Mouse (Mus musculus) CH12F3 (cell line): Measurements from ENCODE around the gene Dpf3.

Experiments used
- in situ Hi-C: fragments of 300-500 bp; cut with MboI; formaldehyde crosslinking; loops from 2 replicates; pipeline ENCODE4 v1.14.3; 2020; ENCODE audit warnings: low sequenced_read_pairs

Gene Dpf3

DNA sequence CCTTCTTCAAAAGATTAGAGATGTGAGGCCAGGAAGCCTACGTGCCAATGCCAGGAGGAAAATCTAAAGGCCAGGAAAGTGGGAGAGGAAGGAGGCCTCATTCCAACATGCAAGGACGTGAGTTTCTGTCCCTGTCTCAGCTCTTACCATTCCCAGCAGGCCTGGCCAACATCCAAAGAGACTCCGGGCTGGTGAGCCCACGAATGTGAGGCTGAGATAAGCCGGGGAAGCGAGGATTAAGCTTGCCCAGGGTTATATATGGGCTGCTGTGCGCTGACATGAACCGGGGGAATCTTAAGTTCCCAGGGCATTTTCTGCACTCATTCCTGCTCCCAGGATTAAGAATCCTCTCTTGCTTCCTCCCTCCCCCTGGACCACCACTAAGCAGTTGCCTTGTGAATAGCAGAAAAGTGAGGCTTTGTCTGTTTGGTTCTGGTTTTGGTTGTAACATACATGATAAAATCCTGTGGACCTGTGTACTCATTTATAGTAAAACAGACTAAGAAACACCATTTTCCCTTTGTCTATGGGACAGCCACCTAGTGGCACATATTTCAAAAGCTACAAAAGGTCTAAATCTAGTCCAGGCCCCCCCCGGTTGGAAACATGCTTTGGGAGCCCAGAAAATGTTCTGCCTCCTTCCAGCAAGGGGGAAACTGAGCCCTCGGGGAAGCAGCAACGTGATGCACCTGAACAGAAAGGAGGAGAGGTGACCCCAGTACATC lies 62.6 kb downstream of the Dpf3 start:
- in situ Hi-C loops = no loop called here

DNA sequence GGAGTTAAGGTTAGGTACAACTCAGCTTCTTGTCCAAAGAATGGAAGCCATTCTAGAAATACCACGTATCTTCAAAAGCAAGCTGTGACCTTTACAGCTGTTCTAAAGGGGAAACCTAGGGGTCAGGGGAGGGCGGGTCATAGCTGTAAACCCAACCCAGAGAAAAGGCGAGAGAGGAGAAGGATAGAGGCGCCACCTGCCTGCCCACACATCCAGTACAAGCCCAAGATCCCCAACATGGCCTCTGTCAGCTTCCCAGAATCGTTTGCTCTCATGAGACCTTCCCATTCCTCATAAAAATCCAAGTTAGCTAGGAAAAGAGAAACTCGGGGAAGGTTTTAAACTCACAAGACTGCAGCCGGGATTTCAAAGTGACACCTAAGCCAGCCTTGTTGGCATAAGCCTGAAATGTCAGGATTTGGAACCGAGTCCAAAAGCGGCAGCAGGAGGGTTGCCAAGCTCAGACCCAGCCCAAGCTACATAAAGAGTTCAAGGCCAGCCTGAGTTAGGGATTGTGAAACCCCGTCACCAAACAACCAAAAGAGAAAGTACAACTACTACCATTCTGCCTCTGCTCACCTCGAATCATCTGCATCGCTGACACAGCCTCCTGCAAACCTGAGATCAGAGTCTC lies 63.3 kb downstream of the Dpf3 start:
- in situ Hi-C loops = no loop called here

DNA sequence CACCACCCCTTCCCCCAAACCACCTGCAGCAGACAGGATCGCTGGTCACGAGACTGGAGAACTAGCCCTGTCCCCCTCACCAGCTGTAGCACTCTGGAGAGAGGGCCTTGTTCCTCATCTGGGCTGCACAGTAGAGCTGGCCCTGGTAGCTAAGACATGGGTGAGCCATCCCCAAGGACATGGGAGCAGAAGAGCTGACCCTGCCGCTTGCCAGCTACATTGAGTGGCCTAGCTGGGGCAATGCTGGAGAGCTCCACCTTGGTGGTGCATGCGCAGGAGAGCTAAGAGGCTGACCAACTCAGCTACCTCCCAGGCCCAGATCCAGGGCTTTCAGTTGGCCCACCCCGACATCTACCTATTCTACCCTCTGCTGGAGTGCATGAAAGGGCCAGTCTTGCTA lies 67.2 kb downstream of the Dpf3 start:
- in situ Hi-C loops = no loop called here

DNA sequence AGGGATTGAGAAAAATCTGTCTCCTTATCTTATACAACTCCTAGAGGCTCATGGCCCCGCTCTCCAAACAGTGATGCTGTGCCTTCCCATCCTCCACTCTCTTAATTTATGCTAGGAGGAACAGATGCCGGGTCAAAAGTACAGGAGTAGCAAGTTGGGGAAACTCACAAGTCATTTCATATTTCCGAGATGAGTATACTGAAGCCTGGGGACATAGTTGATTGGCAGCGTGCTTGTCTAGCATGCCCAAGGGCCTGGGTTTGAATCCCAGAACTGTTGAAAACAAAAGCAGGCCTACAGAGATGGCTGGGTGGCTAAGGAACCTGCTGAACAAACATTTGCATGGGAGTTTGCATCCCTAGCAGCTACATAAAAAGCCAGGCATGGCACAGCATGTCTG lies 72.3 kb downstream of the Dpf3 start:
- in situ Hi-C loops = no loop called here

DNA sequence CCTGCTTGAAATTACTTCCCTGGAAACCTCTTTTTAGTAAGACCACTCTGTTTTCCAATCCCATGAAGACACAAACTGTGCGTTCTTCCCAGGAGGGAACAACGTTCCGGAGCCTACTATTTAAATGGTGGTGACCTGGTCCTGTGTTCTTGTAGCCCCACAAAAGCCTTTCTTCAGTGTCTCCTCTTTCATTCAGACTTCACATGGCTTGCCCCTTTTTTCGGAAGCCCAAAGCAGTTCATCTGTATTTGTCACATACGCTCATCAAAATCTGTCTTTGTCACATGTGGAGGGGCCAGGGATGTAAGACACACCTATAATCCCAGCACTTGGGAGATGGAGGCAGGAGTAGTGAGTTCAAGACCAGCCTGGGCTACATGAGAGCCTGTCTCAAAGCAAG lies 73.8 kb downstream of the Dpf3 start:
- in situ Hi-C loops = no loop called here

DNA sequence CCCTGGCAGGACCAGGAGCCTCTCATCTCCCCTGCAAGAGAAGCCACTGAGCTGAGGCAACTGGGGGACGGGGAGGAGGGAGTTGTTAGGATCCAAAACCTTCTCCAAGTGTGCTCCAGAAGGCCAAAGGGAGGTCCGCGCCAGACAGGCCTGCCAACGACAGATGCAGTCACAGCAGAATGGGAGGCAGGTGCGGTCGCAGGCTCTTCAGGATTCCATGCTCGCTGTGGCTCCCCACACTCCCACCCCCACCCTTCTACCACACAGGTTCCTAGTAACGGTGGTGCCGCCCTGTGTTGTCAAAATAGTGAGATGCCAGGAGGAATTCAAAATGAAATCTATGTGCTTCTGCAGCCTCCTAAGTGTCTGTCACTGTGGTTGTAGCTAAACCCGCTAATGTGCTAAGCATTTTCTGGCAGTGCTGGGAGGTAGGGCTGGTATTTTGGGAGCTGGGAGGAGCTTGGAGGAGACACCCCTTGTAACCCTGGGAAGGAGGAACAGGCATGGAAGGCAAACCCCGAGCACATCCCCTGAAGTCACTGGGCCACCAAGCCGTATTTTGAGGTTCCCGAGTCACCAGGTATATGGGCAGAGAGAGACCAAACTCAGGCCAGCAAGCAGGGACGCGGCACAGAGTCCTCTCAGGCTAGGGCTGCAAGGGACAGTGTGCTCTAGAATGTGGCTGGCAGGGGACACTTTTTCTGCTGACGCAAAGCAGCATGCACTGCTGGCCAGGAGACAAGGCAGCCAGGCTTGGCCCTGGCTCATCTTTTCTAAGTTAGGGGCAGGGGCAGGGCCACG lies 75.6 kb downstream of the Dpf3 start:
- in situ Hi-C loops = no loop called here

DNA sequence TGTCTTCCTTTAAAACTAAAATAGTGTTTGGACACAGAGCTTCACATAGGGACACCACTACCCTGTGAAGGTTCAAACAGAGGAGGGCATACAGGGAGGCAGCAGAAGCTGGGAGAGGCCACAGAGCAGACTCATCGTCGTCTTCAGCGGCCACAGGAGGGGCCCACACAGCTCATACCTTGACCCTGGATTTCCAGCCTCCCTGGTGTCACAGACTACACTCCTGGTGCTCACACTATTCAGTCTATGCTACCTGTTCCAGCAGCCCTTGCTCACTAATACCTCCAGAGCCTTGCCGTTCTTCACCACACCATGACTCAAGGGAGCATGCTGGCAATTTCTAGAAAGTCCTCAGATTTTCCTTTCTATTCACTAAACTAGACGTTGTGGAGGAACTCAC lies 76.5 kb downstream of the Dpf3 start:
- in situ Hi-C loops = no loop called here

DNA sequence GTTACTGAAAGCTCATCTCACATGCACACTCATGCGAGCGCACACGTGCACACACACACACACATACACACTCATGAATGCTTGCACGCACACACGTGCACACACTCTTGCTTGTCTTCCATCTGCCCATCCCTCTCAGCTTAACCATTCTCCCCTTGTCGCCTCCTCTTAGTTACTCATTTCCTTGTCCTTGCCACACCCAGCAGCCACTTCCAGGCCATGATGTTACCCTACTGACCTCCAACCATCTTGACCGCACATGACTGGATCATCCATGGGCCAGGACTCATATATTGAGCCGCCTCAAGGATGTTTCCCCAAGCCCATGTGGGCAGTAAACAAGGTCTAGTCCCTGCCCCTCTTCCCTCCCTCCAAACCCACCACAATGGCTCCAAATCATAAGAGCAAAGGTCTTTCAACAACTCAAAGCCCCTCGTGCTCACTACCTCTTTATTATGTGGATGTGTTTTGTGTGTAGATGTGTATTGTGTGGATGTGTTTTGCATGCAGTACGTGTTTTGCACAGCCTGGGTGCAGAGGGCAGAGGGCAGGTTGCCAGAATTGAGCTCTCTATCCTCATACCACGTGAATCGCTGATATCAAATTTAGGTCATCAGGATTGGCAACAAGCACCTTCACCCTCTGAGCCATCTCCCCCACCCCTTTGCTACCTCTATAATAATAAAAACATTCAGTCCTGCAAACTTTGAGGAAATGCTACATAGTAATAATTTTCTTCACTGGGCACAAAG lies 82.0 kb downstream of the Dpf3 start:
- in situ Hi-C loops = no loop called here

DNA sequence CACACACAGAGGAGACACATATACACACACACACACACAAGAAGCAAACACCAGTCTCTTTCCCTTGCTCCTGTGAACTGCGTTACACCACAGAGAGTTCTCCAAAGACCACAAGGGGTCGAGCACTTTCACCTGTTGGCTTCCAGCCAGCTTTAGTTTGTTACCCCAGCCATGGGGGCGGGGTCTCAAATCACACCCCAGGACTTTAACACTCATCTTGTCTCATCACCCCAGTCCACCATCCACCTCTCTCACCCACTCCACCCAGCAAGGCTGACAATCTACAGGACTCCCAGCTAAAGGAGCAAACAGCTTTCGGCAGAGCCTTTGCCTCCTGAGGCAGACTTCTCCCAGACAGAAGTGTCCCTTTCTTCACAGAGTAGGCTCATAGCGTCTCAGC lies 85.2 kb downstream of the Dpf3 start:
- in situ Hi-C loops = no loop called here

DNA sequence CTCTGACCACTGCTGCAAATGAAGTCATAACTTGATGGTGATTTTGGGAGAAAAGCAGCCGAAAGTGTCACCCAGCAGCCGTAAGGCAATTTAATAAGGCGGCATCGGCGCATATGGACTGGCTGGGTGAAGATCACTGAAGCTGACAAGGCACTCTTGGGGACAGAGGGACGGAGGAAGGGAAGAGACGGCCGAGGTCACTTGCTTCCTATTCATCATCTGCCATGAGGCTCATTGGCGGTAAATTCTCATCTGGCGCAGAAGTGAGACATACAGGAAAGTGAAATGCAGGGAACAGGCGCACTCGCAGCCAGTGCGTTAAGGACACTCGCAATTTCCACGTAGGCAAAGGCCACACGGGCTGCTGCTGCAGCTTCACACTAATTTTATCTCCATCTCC lies 95.5 kb downstream of the Dpf3 start:
- in situ Hi-C loops = no loop called here

DNA sequence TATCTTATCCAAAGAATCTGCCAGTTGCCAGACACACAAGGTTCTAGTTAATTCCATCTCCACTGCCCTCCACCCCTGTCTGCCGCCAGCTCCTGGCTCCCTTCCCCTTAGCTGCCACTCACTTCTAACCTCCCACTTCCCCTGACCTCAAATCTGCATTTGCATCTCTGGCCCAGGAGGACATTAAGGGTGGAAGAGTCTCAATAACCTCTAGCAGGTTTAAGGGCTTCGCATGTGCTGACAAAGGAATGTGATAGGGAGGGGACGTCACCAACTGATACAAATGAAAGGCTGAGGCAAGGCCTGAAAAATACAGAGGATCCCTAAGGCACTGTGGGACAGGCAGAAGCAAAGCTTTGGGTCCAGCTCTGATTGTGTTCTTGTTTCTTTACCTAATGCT lies 100.0 kb downstream of the Dpf3 start:
- in situ Hi-C loops = no loop called here

DNA sequence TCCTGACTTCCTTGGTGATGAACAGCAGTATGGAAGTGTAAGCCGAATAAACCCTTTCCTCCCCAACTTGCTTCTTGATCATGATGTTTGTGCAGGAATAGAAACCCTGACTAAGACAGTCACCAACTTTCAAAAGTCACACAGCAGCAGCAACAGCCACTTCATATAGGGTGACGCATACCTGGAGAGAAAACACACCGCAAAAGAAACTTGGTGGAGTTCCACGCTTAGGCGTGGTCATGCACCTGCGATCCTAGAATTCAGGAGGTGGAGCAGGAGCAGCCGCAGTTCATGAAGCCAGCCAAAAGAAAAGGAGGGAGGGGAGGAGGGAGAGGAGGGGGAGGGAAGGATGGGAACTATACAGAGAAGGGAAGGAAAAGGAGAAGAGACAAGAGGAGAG lies 106.4 kb downstream of the Dpf3 start:
- in situ Hi-C loops = no loop called here

DNA sequence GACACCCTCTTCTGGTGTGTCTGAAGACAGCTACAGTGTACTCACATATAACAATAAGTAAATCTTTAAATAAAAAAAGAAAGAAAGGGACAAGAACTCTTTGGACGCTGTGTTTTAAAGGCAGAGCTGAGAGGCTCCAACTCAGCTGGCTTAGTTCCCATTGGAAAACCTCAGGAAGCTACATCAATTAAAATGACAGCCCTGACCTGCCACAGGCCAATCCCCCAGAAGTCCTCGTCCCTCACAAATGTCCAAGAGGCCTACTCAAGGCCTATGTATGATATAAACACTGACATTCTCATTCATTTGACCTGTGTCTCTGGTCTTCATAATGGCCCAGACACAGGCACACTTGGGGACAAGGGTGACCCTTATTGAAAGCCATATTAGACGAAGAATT lies 107.5 kb downstream of the Dpf3 start:
- in situ Hi-C loops = no loop called here

DNA sequence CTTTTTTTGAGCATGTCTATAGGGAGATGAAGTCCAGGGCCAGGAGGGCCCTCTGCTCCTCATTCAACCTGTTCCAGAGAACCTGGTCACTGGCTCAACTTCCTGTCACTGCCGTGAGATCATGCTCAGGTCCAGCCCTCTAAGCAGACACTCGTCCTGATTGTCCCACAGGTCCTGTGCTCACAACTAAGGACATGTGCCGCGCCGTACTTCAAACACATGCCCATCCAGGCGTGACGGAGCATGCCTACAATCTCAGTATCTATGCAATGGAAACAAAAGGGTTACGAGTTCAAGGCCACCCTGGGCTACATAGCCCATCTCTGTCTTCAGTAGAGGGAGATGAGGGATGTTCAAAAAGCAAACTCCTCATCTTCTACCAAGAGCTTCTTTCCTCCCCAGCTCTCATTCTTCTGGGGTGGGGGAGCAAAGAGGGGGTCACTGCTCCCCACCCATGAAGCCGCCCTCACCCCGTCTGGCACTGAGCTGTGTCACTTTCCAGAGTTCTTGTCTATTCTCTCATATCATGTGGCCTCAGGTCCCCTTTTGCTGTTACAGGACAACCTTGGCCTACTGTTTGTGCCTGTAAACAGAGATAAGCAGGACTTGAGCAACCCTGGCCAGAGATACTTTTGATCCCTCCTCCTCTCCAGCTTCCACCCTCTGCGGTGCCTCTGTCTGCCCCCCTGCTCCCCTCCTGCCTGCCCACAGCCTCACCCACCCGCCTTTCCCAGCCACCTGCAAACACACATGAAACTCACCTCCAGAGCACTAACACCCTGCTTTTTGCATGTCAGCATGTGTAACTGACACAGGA lies 112.3 kb downstream of the Dpf3 start:
- in situ Hi-C loops = no loop called here

DNA sequence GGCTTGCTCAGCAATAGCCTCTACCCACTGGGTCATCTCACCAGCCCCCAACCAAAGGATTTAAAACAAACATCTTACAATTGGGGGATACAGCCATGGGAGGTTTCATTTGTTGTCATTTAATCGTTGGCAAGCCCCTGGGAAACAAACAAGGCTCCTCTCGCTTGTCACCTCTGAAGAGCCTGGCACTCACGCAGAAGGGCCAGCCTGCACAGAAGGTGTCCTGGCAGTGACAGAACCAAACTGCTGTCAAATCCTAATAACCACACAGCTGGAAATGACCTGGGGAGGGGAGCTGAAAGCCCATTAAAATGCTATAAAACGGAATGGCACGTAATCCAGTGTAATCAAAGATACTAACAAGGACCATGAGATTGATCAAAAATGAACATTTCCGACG lies 114.4 kb downstream of the Dpf3 start:
- in situ Hi-C loops = no loop called here

DNA sequence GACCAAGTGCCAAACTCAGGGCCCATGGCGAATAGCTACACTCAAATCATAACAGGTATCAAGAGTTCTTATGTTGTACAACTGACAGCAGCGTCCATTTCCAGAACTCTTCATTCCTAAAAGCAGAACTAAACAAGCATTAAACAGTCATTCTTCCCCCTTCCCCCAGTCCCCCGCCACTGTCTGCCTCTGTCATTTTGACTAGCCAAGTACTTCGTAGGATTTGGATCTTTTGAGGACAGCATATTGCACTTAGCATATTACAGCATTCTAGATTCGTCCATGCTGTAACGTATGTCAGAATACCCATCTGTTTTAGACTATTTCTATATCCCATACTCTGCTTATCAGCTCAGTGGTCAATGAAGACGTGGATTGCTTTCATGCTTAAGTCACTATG lies 115.2 kb downstream of the Dpf3 start:
- in situ Hi-C loops = no loop called here

DNA sequence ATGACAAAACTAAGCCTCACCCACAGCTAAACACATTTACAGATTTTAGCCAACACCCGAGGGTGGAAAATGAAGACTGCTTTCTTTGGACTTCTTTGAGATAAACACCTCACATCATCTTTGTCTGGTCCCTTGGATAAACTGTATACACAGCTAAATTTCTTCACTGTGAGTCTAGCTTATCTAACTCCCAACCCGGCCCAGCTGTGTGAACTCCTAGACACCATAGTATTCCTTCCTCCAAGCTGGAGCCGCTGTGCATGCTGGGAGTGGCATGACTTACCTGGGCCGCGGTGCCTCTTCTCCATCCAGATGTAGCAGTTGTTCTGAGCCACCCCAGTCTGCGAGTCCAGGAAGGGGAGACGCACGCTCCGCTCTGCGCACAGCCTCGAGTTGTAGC lies 117.3 kb downstream of the Dpf3 start:
- in situ Hi-C loops = no loop called here

DNA sequence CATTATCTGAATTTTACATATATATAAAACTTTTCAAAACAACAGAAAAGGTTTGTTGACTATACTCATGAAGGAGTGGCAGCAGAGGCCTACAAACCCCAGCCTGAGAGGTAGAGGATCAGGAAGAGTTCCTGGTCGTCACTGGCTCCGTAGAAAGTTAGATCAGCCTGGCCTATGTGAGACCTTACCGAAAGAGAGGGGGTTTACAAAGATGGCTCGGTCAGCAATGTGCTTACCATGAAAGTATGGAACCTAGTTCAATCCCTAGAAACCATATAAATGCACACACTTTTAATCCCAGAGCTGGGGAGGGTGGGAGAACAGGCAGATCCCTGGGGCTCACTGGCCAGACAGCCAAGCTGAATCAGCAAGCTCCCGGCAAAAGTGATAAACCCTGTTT lies 118.1 kb downstream of the Dpf3 start:
- in situ Hi-C loops = no loop called here

DNA sequence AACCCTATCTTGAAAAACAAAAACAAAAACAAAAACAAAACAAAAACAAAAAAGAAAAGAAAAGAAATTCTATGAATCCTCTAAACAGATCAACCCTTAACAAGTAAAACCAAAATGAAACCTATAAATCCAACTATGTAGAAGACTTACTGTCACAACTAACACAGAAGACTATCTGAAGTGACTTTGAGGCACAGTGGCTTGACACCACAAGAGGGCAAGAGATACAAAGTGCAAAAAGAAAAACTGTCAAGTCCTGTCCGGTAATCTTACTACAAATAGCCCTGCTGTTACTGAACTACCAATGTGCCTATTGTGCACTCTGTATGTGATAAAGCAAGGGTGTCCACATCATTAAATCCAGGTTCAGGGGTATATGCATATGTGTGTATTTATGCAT lies 120.0 kb downstream of the Dpf3 start:
- in situ Hi-C loops = no loop called here

DNA sequence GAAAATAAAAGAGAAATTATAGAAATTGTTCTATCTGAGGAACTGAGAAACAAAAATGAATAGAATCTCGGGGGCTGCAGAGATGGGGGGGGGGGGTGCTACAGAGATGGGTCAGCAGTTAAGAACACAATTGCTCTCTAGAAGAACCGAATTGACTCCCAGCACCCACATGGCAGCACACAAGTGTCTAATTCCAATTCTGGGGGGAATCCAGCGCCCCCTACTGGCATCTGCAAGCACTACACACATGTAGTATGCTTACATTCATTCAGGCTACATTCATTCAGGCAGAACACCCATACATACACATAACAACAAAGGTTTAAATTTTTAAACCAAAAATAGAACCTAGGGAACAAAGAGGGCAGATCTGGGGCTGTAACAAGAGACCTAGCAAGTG lies 122.7 kb downstream of the Dpf3 start:
- in situ Hi-C loops = no loop called here

DNA sequence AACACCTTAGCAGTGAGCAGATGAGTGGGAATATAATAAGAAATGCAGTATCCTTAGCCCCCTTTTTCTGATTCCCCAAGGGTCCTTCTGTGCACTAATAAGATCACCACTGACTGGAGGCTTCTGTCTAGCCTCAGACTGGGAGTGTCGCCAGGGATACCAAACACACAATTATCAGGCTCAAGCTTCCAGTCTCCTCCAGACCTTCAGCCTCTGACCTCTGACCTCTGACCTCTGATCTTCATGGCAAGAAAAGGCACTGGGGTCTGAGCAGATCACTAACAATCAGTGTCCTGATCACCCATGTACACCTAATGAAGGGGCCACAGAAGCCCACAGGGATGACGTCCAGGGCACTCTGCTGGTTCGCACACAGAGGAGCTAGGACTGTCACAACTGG lies 125.7 kb downstream of the Dpf3 start:
- in situ Hi-C loops = no loop called here
